Mouse (Mus musculus): ENCODE measurements around the gene Slc24a1.

Gene Slc24a1

DNA sequence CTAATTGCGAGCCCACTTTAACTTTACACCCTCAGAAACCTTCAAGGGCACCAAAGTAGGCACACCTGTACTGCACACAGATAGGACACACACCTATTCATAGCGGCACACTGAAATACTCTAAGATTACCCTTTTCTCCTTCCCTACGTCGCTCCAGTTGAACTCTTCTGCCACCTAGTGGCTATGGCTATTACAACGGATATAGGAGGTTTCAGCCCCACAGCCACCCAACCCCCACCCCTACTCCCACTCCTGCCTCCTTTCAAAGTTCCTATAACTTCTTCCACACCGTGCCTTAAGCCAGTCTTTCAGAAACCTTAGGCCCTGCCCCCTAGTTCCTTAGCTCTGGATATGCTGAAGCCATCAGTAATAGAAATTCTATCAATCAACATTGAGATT, 14.9 kb downstream of the Slc24a1 start:
- DNase-seq: peak; percentile 64

- no peak for DNase-seq
Observed at GRCm38 (mm10) chr9:64934015-64934754, 17.2 kb downstream of the Slc24a1 start.

GRCm38 (mm10) chr9:64931751-64932610, 19.4 kb downstream of the Slc24a1 start:
- no peak for DNase-seq

DNA sequence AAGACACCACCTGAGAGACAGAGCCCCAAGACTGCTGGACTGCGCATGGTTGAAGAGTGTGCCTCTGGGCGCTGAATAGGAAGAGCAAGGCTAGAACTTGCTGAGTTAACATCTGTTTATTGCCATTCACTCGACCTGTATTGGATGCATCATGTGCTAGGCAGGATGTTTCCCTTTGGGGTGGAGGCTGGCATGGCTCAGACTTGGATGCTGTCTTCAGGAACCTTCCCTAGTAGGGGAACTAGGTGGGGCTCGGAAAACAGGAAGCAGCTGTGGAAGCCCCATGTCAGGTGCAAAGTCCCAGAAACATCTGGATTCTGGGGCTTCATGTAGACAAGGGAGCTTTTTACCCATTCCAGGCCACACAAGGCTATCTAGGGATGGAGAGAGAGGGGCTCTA, 21.2 kb downstream of the Slc24a1 start:
- no peak for DNase-seq

DNA sequence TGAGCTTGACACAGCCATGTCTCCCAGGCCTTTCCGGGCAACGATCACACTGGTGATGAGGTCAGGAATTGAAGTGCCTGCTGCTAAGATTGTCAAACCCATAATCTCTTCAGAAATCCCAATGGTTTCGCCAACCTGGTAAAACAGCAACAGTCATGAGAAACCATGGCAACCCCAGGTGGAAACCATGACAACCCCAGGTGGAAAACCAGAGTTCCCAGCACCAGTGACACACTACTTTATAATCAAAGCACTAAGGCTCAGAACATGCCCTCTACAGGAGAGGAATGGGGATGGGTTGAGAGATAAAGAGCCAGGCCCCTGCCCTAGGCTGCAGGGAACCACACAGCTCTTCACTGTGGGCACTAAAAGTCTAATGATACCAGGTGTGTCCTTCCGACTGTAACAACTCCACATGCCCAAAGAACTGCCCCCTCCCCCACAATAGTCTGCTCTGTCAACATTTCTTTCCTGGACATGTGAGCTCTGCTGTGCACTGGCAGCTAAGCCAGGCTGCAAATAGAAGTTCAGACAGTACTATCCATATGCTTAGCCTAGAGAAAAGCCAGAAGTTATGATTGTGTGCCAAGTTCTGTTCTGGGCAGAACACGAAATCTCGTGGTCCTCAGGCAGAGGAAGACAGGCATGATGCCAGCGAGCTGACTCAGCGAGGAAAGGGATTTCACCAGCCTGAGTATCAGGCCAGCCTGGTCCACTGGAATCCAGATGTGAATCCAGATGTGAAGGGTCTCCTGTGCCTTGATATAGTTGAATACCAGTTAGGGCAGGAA, 25.0 kb downstream of the Slc24a1 start:
- peak; percentile 83 for DNase-seq

GRCm38 (mm10) chr9:64925771-64926170, 25.6 kb downstream of the Slc24a1 start:
- no peak for DNase-seq

GRCm38 (mm10) chr9:64918560-64918959, 32.8 kb downstream of the Slc24a1 start:
- no peak for DNase-seq

DNA sequence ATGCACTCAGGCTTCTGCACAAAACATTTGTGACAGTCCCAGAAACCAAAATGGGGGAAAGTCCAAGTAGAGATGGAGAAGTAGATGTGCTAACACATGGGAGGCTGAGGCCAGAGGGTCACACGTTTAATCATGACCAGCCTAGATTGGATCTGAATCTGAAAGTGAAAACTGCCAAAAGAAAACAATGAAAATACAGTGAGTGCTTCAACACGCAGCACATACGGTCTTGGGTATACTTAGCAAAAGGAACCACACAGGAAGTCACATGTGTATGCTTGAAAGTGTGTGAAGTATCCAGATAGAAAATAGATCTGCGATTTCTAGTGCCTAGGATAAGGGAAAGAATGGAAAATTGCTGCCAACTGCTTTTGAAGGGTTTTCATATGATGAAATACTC, 36.8 kb downstream of the Slc24a1 start:
- DNase-seq: no peak

DNA sequence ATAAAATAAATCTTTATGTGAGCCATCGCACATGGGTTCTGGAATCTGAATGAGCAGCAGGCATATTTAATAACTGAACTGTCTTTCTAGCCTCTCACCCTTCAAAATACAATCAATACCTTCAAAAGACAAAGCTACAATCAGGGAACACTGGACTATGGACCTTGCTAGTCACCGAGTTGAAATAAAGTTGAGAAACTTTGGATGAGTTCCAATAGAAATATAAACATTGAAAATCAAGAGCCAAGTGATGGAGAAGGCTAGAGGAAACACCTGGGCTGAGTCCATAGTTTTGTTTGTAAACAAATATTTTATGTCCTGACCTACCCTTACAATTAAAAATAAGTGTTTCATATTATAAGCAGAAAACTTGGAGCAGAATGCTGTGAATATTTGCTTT, 37.4 kb downstream of the Slc24a1 start:
- DNase-seq: no peak

GRCm38 (mm10) chr9:64913406-64913805, 38.0 kb downstream of the Slc24a1 start:
- DNase-seq: no peak

- DNase-seq: no peak
Observed at GRCm38 (mm10) chr9:64907441-64907840, 44.0 kb downstream of the Slc24a1 start.

- no peak for DNase-seq
Observed at GRCm38 (mm10) chr9:64904917-64905640, 46.3 kb downstream of the Slc24a1 start.

DNA sequence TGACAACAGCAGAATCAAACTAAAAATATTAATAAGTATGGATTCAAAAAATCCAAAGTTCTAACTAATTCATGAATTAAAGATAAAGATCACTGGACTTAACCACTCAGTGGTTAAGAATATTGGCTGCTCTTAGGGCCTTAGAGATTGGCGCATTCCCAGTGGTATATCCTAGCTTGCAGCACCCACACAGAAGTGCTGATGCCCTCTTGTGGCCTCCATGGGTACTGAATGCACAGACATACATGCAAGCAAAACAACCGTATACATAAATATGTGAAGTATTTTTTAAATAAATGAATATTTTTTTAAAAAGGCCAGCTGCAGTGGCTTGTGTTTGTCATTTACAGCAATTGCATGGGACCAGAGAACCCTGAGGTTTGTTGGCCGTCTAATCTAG, 48.0 kb downstream of the Slc24a1 start:
- peak; percentile 80 for DNase-seq

DNA sequence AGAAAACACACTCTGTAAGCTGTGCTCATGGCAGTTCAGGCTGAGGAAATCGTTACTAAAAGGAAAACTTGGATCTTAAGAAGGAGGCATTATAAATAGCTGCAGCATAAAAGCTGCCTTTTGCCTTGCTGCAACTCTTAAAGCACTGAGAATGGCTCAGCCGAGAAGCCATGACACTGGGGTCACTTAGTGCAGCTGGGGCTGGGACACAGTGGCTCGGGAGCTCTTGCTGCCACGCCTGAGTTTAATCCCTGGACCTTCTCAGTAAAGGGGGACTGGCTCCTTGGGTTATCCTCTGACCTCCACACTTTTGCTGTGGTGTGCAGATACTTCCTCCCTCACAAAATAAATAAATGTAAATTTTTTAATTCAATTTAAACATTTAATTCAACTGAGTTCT, 48.5 kb downstream of the Slc24a1 start:
- no peak for DNase-seq

GRCm38 (mm10) chr9:64896605-64897004, 54.8 kb downstream of the Slc24a1 start:
- no peak for DNase-seq

GRCm38 (mm10) chr9:64886008-64886407, 65.4 kb downstream of the Slc24a1 start:
- no peak for DNase-seq

Measured in right cerebral cortex, postnatal 14 days (tissue).